Mouse (Mus musculus): ENCODE results near the gene Lcmt1. TPM values are rescaled to one million over a fixed set of nuclear protein-coding genes. Genes with fewer than 3 reads are reported as not detected.

The Lcmt1 gene
- polyA plus RNA-seq (2015; fragmentation: Nextera tagmentation; extraction: Ambion mirVana), result 85.3 and 89.9 TPM in 2 replicates

- Histone ChIP-seq H3K27me3 (no peaks in the 10 kb centered on the region), H3K27ac (peak within 1 kb of the TSS; percentile 90), H3K4me3 (replicated peaks) (peak within 1 kb of the TSS; percentile 77), H3K4me1 (replicated peaks) (peaks cover 41% of the 10 kb centered on the region), H3K4me2 (replicated peaks) (peak within 1 kb of the TSS; percentile 85), H3K9me3 (no peaks in the 10 kb centered on the region), H3K9ac (replicated peaks) (peak within 1 kb of the TSS; percentile 84), H3K36me3 (no peaks in the 10 kb centered on the region)
- ATAC-seq, result peak; percentile 98
- WGBS, result under 1% methylated on average over 64 of the region's 64 CpGs
Observed at GRCm38 (mm10) chr7:123369759-123370481, at the start of gene Lcmt1, which contains the start of gene Arhgap17. Gene Lcmt1, plus strand, starts transcription at chr7:123369784. Gene Arhgap17, minus strand, starts transcription at chr7:123369915.

- H3K36me3 ChIP-seq, result peaks cover 75% of the 10 kb centered on the region
- H3K27ac ChIP-seq, result no peak overlapping the region
- no peak overlapping the region for H3K4me3 ChIP-seq (replicated peaks)
- WGBS, result 91% methylated on average over 13 of the region's 13 CpGs
- H3K9me3 ChIP-seq, result no peaks in the 10 kb centered on the region
- H3K27me3 ChIP-seq, result no peaks in the 10 kb centered on the region
- H3K4me2 ChIP-seq (replicated peaks), result no peak overlapping the region
- no peak for ATAC-seq
- no peaks in the 10 kb centered on the region for H3K4me1 ChIP-seq (replicated peaks)
- no peak overlapping the region for H3K9ac ChIP-seq (replicated peaks)
Observed at GRCm38 (mm10) chr7:123322452-123323121, 47.0 kb upstream of the Lcmt1 start.

DNA sequence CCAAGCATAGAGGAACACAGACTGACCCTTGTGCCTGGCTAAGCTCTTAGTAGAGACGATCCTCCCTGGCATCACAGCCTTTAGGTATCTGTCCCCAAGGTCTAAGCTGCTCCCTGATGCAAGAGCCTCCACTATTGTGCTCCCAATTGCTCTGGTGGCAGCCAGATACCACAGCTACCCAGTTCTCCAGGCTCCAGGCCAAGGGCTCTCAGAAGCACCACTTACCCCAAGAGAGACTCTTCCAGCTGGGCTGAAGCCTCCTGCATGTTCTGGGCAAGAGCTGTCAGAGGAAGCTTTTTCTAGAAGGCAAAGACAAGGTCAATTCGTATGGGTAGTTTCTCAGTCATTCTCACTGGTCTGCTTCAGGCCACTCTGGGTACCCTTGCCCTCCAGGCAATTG is 46.2 kb upstream of the Lcmt1 start:
- Histone ChIP-seq H3K4me1 (replicated peaks) (no peaks in the 10 kb centered on the region), H3K27ac (no peak overlapping the region), H3K9ac (replicated peaks) (no peak overlapping the region), H3K27me3 (no peaks in the 10 kb centered on the region), H3K9me3 (no peaks in the 10 kb centered on the region), H3K4me3 (replicated peaks) (no peak overlapping the region), H3K36me3 (peaks cover 69% of the 10 kb centered on the region), H3K4me2 (replicated peaks) (no peak overlapping the region)
- ATAC-seq, result no peak
- 94% methylated on average over 2 of the region's 2 CpGs for WGBS

GRCm38 (mm10) chr7:123324105-123324504 is 45.5 kb upstream of the Lcmt1 start:
- no peak for ATAC-seq
- WGBS, result 94% methylated on average over 1 of the region's 1 CpGs

GRCm38 (mm10) chr7:123326062-123326461 is 43.5 kb upstream of the Lcmt1 start:
- H3K4me1 ChIP-seq (replicated peaks), result no peaks in the 10 kb centered on the region
- H3K27ac ChIP-seq, result no peak overlapping the region
- no peaks in the 10 kb centered on the region for H3K27me3 ChIP-seq
- WGBS, result 95% methylated on average over 5 of the region's 5 CpGs
- H3K9me3 ChIP-seq, result no peaks in the 10 kb centered on the region
- no peak overlapping the region for H3K4me3 ChIP-seq (replicated peaks)
- H3K36me3 ChIP-seq, result peaks cover 47% of the 10 kb centered on the region
- ATAC-seq, result no peak
- no peak overlapping the region for H3K4me2 ChIP-seq (replicated peaks)
- H3K9ac ChIP-seq (replicated peaks), result no peak overlapping the region

More at GRCm38 (mm10) chr7:123324105-123324504, 45.5 kb upstream of the Lcmt1 start:
- Histone ChIP-seq H3K9ac (replicated peaks) (no peak overlapping the region), H3K4me2 (replicated peaks) (no peak overlapping the region), H3K4me1 (replicated peaks) (no peaks in the 10 kb centered on the region), H3K27ac (no peak overlapping the region), H3K36me3 (peaks cover 62% of the 10 kb centered on the region), H3K27me3 (no peaks in the 10 kb centered on the region), H3K4me3 (replicated peaks) (no peak overlapping the region), H3K9me3 (no peaks in the 10 kb centered on the region)

DNA sequence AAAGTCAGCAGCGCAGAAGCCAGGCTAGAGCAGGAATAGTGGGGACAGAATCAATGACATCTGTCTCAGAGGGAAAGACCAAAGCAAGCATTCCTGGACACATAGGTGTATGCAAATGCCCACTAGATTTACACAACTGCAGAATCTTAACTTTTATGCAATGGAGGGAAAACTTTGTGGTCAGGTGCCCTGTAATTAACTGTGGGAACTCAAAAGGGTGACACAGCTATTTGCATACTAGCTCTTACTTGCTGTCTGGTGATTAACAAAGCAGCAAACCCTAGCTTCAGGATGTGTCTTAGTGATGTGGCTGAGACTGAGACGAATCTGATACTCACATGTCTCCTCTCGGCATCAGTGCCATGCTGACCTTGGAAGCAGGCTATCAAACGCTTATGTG is 42.7 kb upstream of the Lcmt1 start:
- WGBS, result 82% methylated on average over 4 of the region's 4 CpGs
- H3K36me3 ChIP-seq, result peaks cover 38% of the 10 kb centered on the region
- no peaks in the 10 kb centered on the region for H3K4me1 ChIP-seq (replicated peaks)
- H3K4me2 ChIP-seq (replicated peaks), result no peak overlapping the region
- H3K9ac ChIP-seq (replicated peaks), result no peak overlapping the region
- no peak overlapping the region for H3K4me3 ChIP-seq (replicated peaks)
- H3K27me3 ChIP-seq, result no peaks in the 10 kb centered on the region
- no peak for ATAC-seq
- no peak overlapping the region for H3K27ac ChIP-seq
- no peaks in the 10 kb centered on the region for H3K9me3 ChIP-seq

DNA sequence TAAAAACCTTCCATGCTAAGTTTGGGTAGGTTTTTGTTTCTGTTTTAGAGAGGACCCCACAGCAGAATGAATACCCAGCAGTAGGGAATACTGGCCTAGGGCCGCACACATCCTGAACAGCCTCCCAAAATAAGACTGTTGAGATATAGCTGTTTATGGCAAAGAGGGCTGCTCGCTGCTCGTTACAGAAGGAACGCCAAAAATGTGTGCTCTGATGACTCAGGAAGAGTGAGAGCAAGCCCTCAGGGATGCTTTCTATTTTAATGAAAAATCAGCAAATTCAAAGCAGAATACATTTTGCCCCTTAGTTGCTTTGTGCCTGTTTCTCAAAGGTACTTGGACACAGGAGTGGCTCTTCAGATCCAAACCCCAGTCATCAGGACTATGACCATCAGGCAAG is 41.7 kb upstream of the Lcmt1 start:
- H3K9ac ChIP-seq (replicated peaks), result no peak overlapping the region

GRCm38 (mm10) chr7:123330506-123330905 is 39.1 kb upstream of the Lcmt1 start:
- Histone ChIP-seq H3K9me3 (no peaks in the 10 kb centered on the region), H3K4me1 (replicated peaks) (no peaks in the 10 kb centered on the region), H3K27ac (no peak overlapping the region), H3K4me3 (replicated peaks) (no peak overlapping the region), H3K36me3 (peaks cover 13% of the 10 kb centered on the region), H3K9ac (replicated peaks) (no peak overlapping the region), H3K27me3 (no peaks in the 10 kb centered on the region), H3K4me2 (replicated peaks) (no peak overlapping the region)
- no peak for ATAC-seq
- WGBS, result 87% methylated on average over 9 of the region's 9 CpGs

More for the DNA sequence above, 41.7 kb upstream of the Lcmt1 start:
- Histone ChIP-seq H3K4me1 (replicated peaks) (no peaks in the 10 kb centered on the region), H3K9me3 (no peaks in the 10 kb centered on the region), H3K27ac (no peak overlapping the region), H3K27me3 (no peaks in the 10 kb centered on the region), H3K36me3 (peaks cover 29% of the 10 kb centered on the region), H3K4me3 (replicated peaks) (no peak overlapping the region), H3K4me2 (replicated peaks) (no peak overlapping the region)
- no peak for ATAC-seq
- WGBS, result 82% methylated on average over 4 of the region's 4 CpGs

GRCm38 (mm10) chr7:123336322-123336721 is 33.3 kb upstream of the Lcmt1 start:
- Histone ChIP-seq H3K27me3 (no peaks in the 10 kb centered on the region), H3K4me1 (replicated peaks) (peaks cover 5% of the 10 kb centered on the region), H3K9me3 (no peaks in the 10 kb centered on the region), H3K36me3 (no peaks in the 10 kb centered on the region), H3K9ac (replicated peaks) (no peak overlapping the region), H3K27ac (no peak overlapping the region), H3K4me3 (replicated peaks) (no peak overlapping the region), H3K4me2 (replicated peaks) (no peak overlapping the region)
- no peak for ATAC-seq
- WGBS, result 66% methylated on average over 1 of the region's 1 CpGs

GRCm38 (mm10) chr7:123338351-123338750 is 31.2 kb upstream of the Lcmt1 start:
- H3K4me1 ChIP-seq (replicated peaks), result peaks cover 24% of the 10 kb centered on the region
- H3K27ac ChIP-seq, result no peak overlapping the region
- no peak for ATAC-seq
- WGBS, result 62% methylated on average over 8 of the region's 8 CpGs
- H3K9me3 ChIP-seq, result no peaks in the 10 kb centered on the region
- H3K9ac ChIP-seq (replicated peaks), result no peak overlapping the region
- H3K36me3 ChIP-seq, result no peaks in the 10 kb centered on the region
- no peak overlapping the region for H3K4me3 ChIP-seq (replicated peaks)
- H3K4me2 ChIP-seq (replicated peaks), result no peak overlapping the region
- no peaks in the 10 kb centered on the region for H3K27me3 ChIP-seq

DNA sequence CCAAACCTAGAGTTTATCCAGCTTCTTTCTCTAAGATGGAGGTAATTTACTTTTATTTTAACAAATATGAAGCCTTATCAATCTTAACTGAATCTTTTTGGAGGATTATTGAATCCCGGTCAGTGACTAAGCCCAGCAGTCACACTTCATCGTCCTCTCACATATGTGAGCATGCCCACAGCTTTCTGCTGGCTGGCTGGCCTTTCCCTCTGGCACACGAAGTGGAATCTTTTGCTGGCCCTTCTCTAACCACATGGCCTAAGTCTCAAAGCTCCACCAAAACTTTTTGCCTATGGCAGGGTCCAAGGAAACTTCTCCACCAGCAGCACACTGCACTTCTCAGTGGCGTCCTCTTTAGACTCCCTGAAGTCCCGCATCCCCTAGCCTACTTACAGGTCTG is 27.7 kb upstream of the Lcmt1 start:
- Histone ChIP-seq H3K27ac (no peak overlapping the region), H3K9me3 (no peaks in the 10 kb centered on the region), H3K4me3 (replicated peaks) (no peak overlapping the region), H3K4me2 (replicated peaks) (no peak overlapping the region), H3K36me3 (no peaks in the 10 kb centered on the region), H3K4me1 (replicated peaks) (peaks cover 30% of the 10 kb centered on the region), H3K9ac (replicated peaks) (no peak overlapping the region), H3K27me3 (no peaks in the 10 kb centered on the region)
- WGBS, result 38% methylated on average over 5 of the region's 5 CpGs
- no peak for ATAC-seq

- no peaks in the 10 kb centered on the region for H3K27me3 ChIP-seq
- H3K4me3 ChIP-seq (replicated peaks), result no peak overlapping the region
- peaks cover 36% of the 10 kb centered on the region for H3K4me1 ChIP-seq (replicated peaks)
- no peak for ATAC-seq
- no peaks in the 10 kb centered on the region for H3K36me3 ChIP-seq
- no peaks in the 10 kb centered on the region for H3K9me3 ChIP-seq
- H3K4me2 ChIP-seq (replicated peaks), result no peak overlapping the region
- WGBS, result 94% methylated on average over 5 of the region's 5 CpGs
- H3K9ac ChIP-seq (replicated peaks), result no peak overlapping the region
- no peak overlapping the region for H3K27ac ChIP-seq
Observed at GRCm38 (mm10) chr7:123344079-123344780, 25.4 kb upstream of the Lcmt1 start.
